Mouse (Mus musculus) neural tube, embryonic 15.5 days (tissue): Measurements from ENCODE around the gene Hmga1b. TPM values are rescaled to one million over a fixed set of nuclear protein-coding genes. Genes with fewer than 3 reads are reported as not detected.

Source experiments
- ATAC-seq: fragments of 200-750 bp; cut with Nextera tagmentation; 2 replicates; pipeline ENCODE4 v1.8.0; 2017; ENCODE audit warnings: mild to moderate bottlenecking, moderate TSS enrichment, moderate library complexity; ENCODE audit not compliant: low FRiP score
- H3K27ac ChIP-seq: fragments of 300-500 bp; sonication (generic); replicated peaks from 2 replicates; pipeline ENCODE4 v1.5.1; 2015; ENCODE audit warnings: mild to moderate bottlenecking, inconsistent platforms
- H3K27me3 ChIP-seq: fragments of 300-500 bp; sonication (generic); replicated peaks from 2 replicates; pipeline ENCODE4 v1.6.1; 2015; ENCODE audit warnings: inconsistent platforms
- H3K36me3 ChIP-seq: fragments of 300-500 bp; sonication (generic); 2 replicates; pipeline ENCODE4 v1.6.1; 2015; ENCODE audit warnings: inconsistent platforms
- H3K4me1 ChIP-seq: fragments of 300-500 bp; sonication (generic); 2 replicates; pipeline ENCODE4 v1.6.1; 2015; ENCODE audit warnings: inconsistent platforms
- H3K4me2 ChIP-seq: fragments of 300-500 bp; sonication (generic); 2 replicates; pipeline ENCODE4 v1.6.1; 2015; ENCODE audit warnings: inconsistent platforms, mild to moderate bottlenecking, moderate library complexity
- H3K4me3 ChIP-seq: fragments of 300-500 bp; sonication (generic); replicated peaks from 2 replicates; pipeline ENCODE4 v1.5.1; 2015; ENCODE audit warnings: mild to moderate bottlenecking, inconsistent platforms
- H3K9ac ChIP-seq: fragments of 300-500 bp; sonication (generic); replicated peaks from 2 replicates; pipeline ENCODE4 v1.6.1; 2015; ENCODE audit warnings: mild to moderate bottlenecking, inconsistent platforms
- H3K9me3 ChIP-seq: fragments of 300-500 bp; sonication (generic); replicated peaks from 2 replicates; pipeline ENCODE4 v1.6.1; 2016; ENCODE audit warnings: inconsistent platforms
- WGBS: fragments of 180-500 bp; shearing (Covaris S2); methylation state at CpG from one replicate; pipeline ENCODE4 v1.1.7; 2015; ENCODE audit warnings: mixed read lengths; 5-methylcytosine and 5-hydroxymethylcytosine counted together
- polyA plus RNA-seq: library from polyadenylated mRNA; unstranded; fragments of >200 nt; fragmentation: Nextera tagmentation; extraction: Ambion mirVana; gene quantifications from 2 replicates; pipeline ENCODE4 v1.2.1, GENCODE M21; 2015

The Hmga1b gene
- polyA plus RNA-seq, 1 experiment from 2014 or later = 2.2 TPM

- Histone ChIP-seq H3K27me3 (no peaks in the 10 kb centered on the region), H3K4me1 (no peaks in the 10 kb centered on the region), H3K4me3 (no peak overlapping the region), H3K9me3 (no peaks in the 10 kb centered on the region), H3K9ac (no peak overlapping the region), H3K36me3 (peaks cover 85% of the 10 kb centered on the region), H3K27ac (no peak overlapping the region), H3K4me2 (no peak overlapping the region)
- 96% methylated on average over 12 of the region's 12 CpGs for WGBS
- ATAC-seq = no peak
Observed at GRCm38 (mm10) chr11:120808010-120808409, 45.4 kb downstream of the Hmga1b start.

DNA sequence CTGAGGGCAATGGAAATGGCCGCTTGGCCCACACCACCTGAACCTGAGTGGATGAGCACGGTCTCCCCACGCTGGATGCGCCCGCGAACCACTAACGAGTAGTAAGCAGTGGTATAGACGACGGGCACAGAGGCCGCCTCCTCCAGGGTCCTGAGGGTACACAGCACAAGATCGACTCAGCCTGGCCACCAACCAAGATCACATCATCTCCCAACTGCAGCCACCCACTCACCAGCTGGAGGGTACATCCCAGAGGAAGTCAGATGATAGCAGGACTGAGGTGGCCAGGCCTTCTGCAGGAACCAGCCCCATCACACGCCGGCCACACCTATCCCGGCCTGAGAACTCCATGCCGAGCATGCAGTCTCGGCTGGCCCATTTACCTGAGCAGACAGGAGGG, 49.5 kb downstream of the Hmga1b start:
- WGBS = 94% methylated on average over 16 of the region's 16 CpGs
- Histone ChIP-seq H3K9ac (no peak overlapping the region), H3K27ac (no peak overlapping the region), H3K27me3 (no peaks in the 10 kb centered on the region), H3K4me2 (no peak overlapping the region), H3K4me3 (no peak overlapping the region), H3K4me1 (no peaks in the 10 kb centered on the region), H3K9me3 (no peaks in the 10 kb centered on the region), H3K36me3 (peaks cover 100% of the 10 kb centered on the region)
- ATAC-seq = no peak

Other genes with a start within 250 kb of the Hmga1b start
- 0.26 and 0.41 TPM in 2 replicates for gene Gcgr, start 232.1 kb upstream of the Hmga1b start, polyA plus RNA-seq
- 229 and 235 TPM in 2 replicates for gene Mcrip1, start 213.1 kb upstream of the Hmga1b start, polyA plus RNA-seq
- gene Ppp1r27, start 211.7 kb upstream of the Hmga1b start, polyA plus RNA-seq = 0.69 and 14.1 TPM in 2 replicates
- gene P4hb, start 189.5 kb upstream of the Hmga1b start, polyA plus RNA-seq = 282 and 351 TPM in 2 replicates
- gene Arhgdia, start 181.2 kb upstream of the Hmga1b start, polyA plus RNA-seq = 488 and 542 TPM in 2 replicates
- gene Alyref, start 164.4 kb upstream of the Hmga1b start, polyA plus RNA-seq = 219 and 265 TPM in 2 replicates
- 206 and 208 TPM in 2 replicates for gene Anapc11, start 164.4 kb upstream of the Hmga1b start, polyA plus RNA-seq
- 0.86 and 3.2 TPM in 2 replicates for gene Npb, start 154.3 kb upstream of the Hmga1b start, polyA plus RNA-seq
- 224 and 248 TPM in 2 replicates for gene Pcyt2, start 144.9 kb upstream of the Hmga1b start, polyA plus RNA-seq
- gene Sirt7, start 137.6 kb upstream of the Hmga1b start, polyA plus RNA-seq = 43.2 and 45.1 TPM in 2 replicates
- 40.1 and 41.0 TPM in 2 replicates for gene Mafg, start 129.2 kb upstream of the Hmga1b start, polyA plus RNA-seq
- gene Pycr1, start 119.0 kb upstream of the Hmga1b start, polyA plus RNA-seq = 19.1 and 20.8 TPM in 2 replicates
- 2.5 and 2.6 TPM in 2 replicates for gene Myadml2, start 114.6 kb upstream of the Hmga1b start, polyA plus RNA-seq
- gene Notum, start 101.6 kb upstream of the Hmga1b start, polyA plus RNA-seq = 6.1 and 7.1 TPM in 2 replicates
- 144 and 148 TPM in 2 replicates for gene Aspscr1, start 89.8 kb upstream of the Hmga1b start, polyA plus RNA-seq
- gene Cenpx, start 49.1 kb upstream of the Hmga1b start, polyA plus RNA-seq = 108 and 115 TPM in 2 replicates
- 76.8 and 81.3 TPM in 2 replicates for gene Lrrc45, start 48.9 kb upstream of the Hmga1b start, polyA plus RNA-seq
- 459 and 611 TPM in 2 replicates for gene Rac3, start 41.3 kb upstream of the Hmga1b start, polyA plus RNA-seq
- 9.4 and 18.9 TPM in 2 replicates for gene Dcxr, start 35.5 kb upstream of the Hmga1b start, polyA plus RNA-seq
- 0.87 and 10.7 TPM in 2 replicates for gene Cbr2, start 30.7 kb upstream of the Hmga1b start, polyA plus RNA-seq
- gene Rfng, start 21.4 kb downstream of the Hmga1b start, polyA plus RNA-seq = 123 and 136 TPM in 2 replicates
- 266 and 277 TPM in 2 replicates for gene Gps1, start 21.5 kb downstream of the Hmga1b start, polyA plus RNA-seq
- gene Dus1l, start 33.6 kb downstream of the Hmga1b start, polyA plus RNA-seq = 45.4 and 52.4 TPM in 2 replicates
- gene Fasn, start 61.8 kb downstream of the Hmga1b start, polyA plus RNA-seq = 67.9 and 71.0 TPM in 2 replicates
- gene Ccdc57, start 170.1 kb downstream of the Hmga1b start, polyA plus RNA-seq = 5.9 and 6.2 TPM in 2 replicates
- 11.3 and 15.3 TPM in 2 replicates for gene Slc16a3, start 185.7 kb downstream of the Hmga1b start, polyA plus RNA-seq
- gene Csnk1d, start 228.5 kb downstream of the Hmga1b start, polyA plus RNA-seq = 126 and 130 TPM in 2 replicates